Mouse (Mus musculus) ES-Bruce4 (cell line): ENCODE results near the gene Rnf167.

Experiments
- CTCF ChIP-seq: IDR thresholded peaks from one replicate; pipeline ENCODE4 v1.8.1; 2011; ENCODE audit warnings: low read depth, low read length
- POLR2A ChIP-seq: IDR thresholded peaks from one replicate; pipeline ENCODE4 v1.8.1; 2011; ENCODE audit warnings: low read length; ENCODE audit not compliant: insufficient read depth

DNA sequence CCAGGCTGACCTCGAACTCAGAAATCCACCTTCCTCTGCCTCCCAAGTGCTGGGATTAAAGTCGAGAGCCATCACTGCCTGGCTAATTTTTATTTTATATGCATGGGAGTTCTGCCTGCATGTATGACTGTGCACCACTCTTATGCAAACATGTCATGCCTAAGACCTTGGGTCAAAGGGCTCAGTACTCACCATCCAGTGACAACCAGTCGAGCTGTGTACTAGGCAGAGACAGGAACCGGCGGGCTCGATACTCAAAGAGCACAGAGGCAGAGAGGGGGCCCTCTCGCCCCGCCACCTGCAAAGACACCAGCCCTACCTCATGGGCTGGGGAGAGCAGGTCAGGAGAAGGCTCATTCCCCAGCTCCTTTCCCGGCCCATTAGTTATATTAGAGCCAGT is 31.1 kb downstream of the Rnf167 start:
- no peak for TF ChIP-seq CTCF
- TF ChIP-seq POLR2A: no peak
